Mouse (Mus musculus): ENCODE results near the gene Stard5.

Stard5 gene

GRCm38 (mm10) chr7:83661763-83662162, 30.0 kb downstream of the Stard5 start:
- DNase-seq (ENCODE audit: extremely low spot score, low read depth, low spot score), result no peak

- no peak for DNase-seq (ENCODE audit: extremely low spot score, low read depth, low spot score)
These were observed 31.1 kb downstream of the Stard5 start for GRCm38 (mm10) chr7:83662711-83663375.

- no peak for DNase-seq (ENCODE audit: extremely low spot score, low read depth, low spot score)
These were observed 34.4 kb downstream of the Stard5 start for GRCm38 (mm10) chr7:83666087-83666595.

GRCm38 (mm10) chr7:83667936-83668645, 36.3 kb downstream of the Stard5 start:
- DNase-seq (ENCODE audit: extremely low spot score, low read depth, low spot score), result no peak

GRCm38 (mm10) chr7:83668724-83669123, 37.0 kb downstream of the Stard5 start:
- peak; percentile 52 for DNase-seq (ENCODE audit: extremely low spot score, low read depth, low spot score)

- no peak for DNase-seq (ENCODE audit: extremely low spot score, low read depth, low spot score)
These were observed 39.8 kb downstream of the Stard5 start for GRCm38 (mm10) chr7:83671573-83671972.

GRCm38 (mm10) chr7:83675545-83676254, 43.9 kb downstream of the Stard5 start:
- DNase-seq (ENCODE audit: extremely low spot score, low read depth, low spot score), result no peak

- no peak for DNase-seq (ENCODE audit: extremely low spot score, low read depth, low spot score)
These were observed 45.5 kb downstream of the Stard5 start for GRCm38 (mm10) chr7:83677296-83677695.

GRCm38 (mm10) chr7:83678506-83678905, 46.7 kb downstream of the Stard5 start:
- DNase-seq (ENCODE audit: extremely low spot score, low read depth, low spot score), result no peak

GRCm38 (mm10) chr7:83682640-83683274, 51.0 kb downstream of the Stard5 start:
- no peak for DNase-seq (ENCODE audit: extremely low spot score, low read depth, low spot score)

GRCm38 (mm10) chr7:83695449-83696212, 63.9 kb downstream of the Stard5 start:
- DNase-seq (ENCODE audit: extremely low spot score, low read depth, low spot score), result no peak

GRCm38 (mm10) chr7:83699066-83699745, 67.4 kb downstream of the Stard5 start:
- DNase-seq (ENCODE audit: extremely low spot score, low read depth, low spot score), result no peak

Measured in hindlimb bud, embryonic 11.5 days (tissue).